Mouse (Mus musculus) liver, embryonic 14.5 days (tissue): ENCODE data around the gene Zfp827. TPM values are rescaled to one million over a fixed set of nuclear protein-coding genes. Genes with fewer than 3 reads are reported as not detected.

ENCODE experiments used
- ATAC-seq: fragments of 200-750 bp; cut with Nextera tagmentation; 2 replicates; pipeline ENCODE4 v1.8.0; 2017; ENCODE audit warnings: moderate number of reproducible peaks, mild to moderate bottlenecking, moderate library complexity; ENCODE audit not compliant: insufficient read depth
- DNase-seq, 3 experiments: peaks; one replicate each; pipeline ENCODE4 v3.0.0-alpha.2; 2012 to 2013; ENCODE audit warnings: low read depth in 3 of 3, low spot score in 3 of 3
- H3K27ac ChIP-seq: fragments of 300-500 bp; sonication (generic); 2 replicates; pipeline ENCODE4 v1.5.1; 2014; ENCODE audit warnings: moderate library complexity, mild to moderate bottlenecking, control low read depth, inconsistent platforms
- H3K27me3 ChIP-seq: fragments of 300-500 bp; sonication (generic); 2 replicates; pipeline ENCODE4 v1.6.1; 2014; ENCODE audit warnings: mild to moderate bottlenecking, low read length, moderate library complexity; ENCODE audit not compliant: control insufficient read depth, insufficient read depth
- H3K36me3 ChIP-seq: fragments of 300-500 bp; sonication (generic); replicated peaks from 2 replicates; pipeline ENCODE4 v1.6.1; 2014; ENCODE audit warnings: low read depth; ENCODE audit not compliant: control insufficient read depth, insufficient read depth
- H3K4me1 ChIP-seq, 2 experiments: fragments of 200-500 bp in 1 of 2; fragments of 300-500 bp in 1 of 2; sonication (generic) in 1 of 2; replicated peaks; 2 replicates each; pipeline ENCODE4 v1.6.1; 2012 to 2014; ENCODE audit warnings: antibody characterized with exemption in 1 of 2, inconsistent platforms in 1 of 2, low read length in 1 of 2; ENCODE audit not compliant: control insufficient read depth in 2 of 2, insufficient read depth in 2 of 2
- H3K4me2 ChIP-seq: fragments of 300-500 bp; sonication (generic); 2 replicates; pipeline ENCODE4 v1.6.1; 2014; ENCODE audit warnings: low read depth, mild to moderate bottlenecking, control low read depth, moderate library complexity
- H3K4me3 ChIP-seq, 2 experiments: fragments of 200-500 bp in 1 of 2; fragments of 300-500 bp in 1 of 2; sonication (generic) in 1 of 2; 2 replicates each; pipeline ENCODE4 v1.5.1; 2012 to 2014; ENCODE audit warnings: low read depth in 2 of 2, low read length in 2 of 2, mild to moderate bottlenecking in 2 of 2, control low read depth in 1 of 2, inconsistent platforms in 1 of 2, moderate library complexity in 1 of 2; ENCODE audit not compliant: insufficient read depth in 1 of 2
- H3K9ac ChIP-seq: fragments of 300-500 bp; sonication (generic); replicated peaks from 2 replicates; pipeline ENCODE4 v1.6.1; 2014; ENCODE audit warnings: mild to moderate bottlenecking, control low read depth, moderate library complexity
- H3K9me3 ChIP-seq: fragments of 300-500 bp; sonication (generic); 2 replicates; pipeline ENCODE4 v1.6.1; 2016; ENCODE audit warnings: low read length, mixed read lengths; ENCODE audit not compliant: control insufficient read depth
- CTCF ChIP-seq: IDR thresholded peaks from 2 replicates; pipeline ENCODE4 v1.5.1; 2016; ENCODE audit warnings: antibody characterized with exemption, low read depth, control low read depth
- EP300 ChIP-seq: IDR thresholded peaks from 2 replicates; pipeline ENCODE4 v1.6.1; 2016; ENCODE audit warnings: antibody characterized with exemption, low read depth
- WGBS: fragments of 180-500 bp; shearing (Covaris S2); extraction: QIAGEN DNeasy Blood & Tissue Kit; methylation state at CpG from one replicate; pipeline ENCODE4 v1.1.7; 2014; ENCODE audit not compliant: insufficient replicate concordance; 5-methylcytosine and 5-hydroxymethylcytosine counted together
- polyA plus RNA-seq, 2 experiments: library from polyadenylated mRNA; depleted of rRNA in 1 of 2; stranded (reverse) in 1 of 2; unstranded in 1 of 2; fragments of >200 nt; fragmentation: Nextera tagmentation in 1 of 2; extraction: Ambion mirVana in 1 of 2; gene quantifications; 2 replicates each; pipeline versions ENCODE4 v1.2.1 to v1.2.3; 2012 to 2014

The Zfp827 gene
- polyA plus RNA-seq, 2 experiments, result 0.63 to 1.1 TPM

DNA sequence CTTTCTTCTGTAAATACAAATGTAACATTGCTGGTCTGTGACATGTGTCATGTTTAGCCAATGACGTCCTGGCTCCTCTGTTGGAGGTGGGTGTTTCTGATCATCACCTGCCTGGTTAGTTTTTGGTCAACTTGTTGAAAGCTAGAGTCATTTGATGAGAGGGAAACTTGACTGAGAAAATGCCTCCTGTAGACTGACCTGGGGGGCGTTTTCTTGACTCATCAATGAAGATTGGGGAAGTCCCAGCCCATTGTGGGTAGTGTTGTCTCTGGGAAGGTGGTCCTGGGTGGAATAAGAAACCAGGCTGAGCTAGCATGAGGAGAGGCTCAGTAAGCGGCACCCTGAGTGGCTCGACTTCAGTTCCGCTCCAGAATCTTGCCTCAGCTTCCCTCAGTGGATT lies 16.4 kb downstream of the Zfp827 start:
- ATAC-seq (no peak), DNase-seq (no peak)
- H3K9ac ChIP-seq, result no peak overlapping the region
- H3K9me3 ChIP-seq, result no peaks in the 10 kb centered on the region
- no peak overlapping the region for H3K4me2 ChIP-seq
- H3K36me3 ChIP-seq, result no peaks in the 10 kb centered on the region
- H3K4me1 ChIP-seq, result no peaks in the 10 kb centered on the region
- H3K4me3 ChIP-seq, result no peak overlapping the region
- no peak overlapping the region for H3K27ac ChIP-seq
- H3K27me3 ChIP-seq, result no peaks in the 10 kb centered on the region
- 57% methylated on average over 5 of the region's 5 CpGs for WGBS
- no peak for TF ChIP-seq EP300

DNA sequence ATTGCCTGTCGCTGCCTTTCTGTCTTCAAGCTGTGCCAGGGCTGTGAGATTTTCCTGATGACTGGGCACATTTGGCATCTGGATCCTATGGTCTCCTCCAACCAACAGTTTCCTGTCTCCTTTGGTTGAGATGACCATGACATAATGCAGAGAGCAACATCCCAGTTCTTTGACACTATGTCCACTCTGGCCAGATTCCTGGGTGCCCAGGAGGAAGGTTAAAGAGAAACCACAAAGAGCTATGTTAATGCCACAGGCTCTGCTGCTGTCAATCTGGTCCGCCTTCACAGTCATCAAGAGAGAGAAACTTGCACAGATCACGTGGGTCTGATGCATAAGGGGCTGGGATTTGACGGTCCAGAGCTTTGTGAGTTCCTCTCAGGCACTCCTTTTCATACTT lies 18.4 kb downstream of the Zfp827 start:
- ATAC-seq, result no peak
- Histone ChIP-seq H3K9me3 (no peaks in the 10 kb centered on the region), H3K27ac (no peak overlapping the region), H3K4me3 (no peak overlapping the region), H3K36me3 (no peaks in the 10 kb centered on the region), H3K4me1 (no peaks in the 10 kb centered on the region), H3K4me2 (no peak overlapping the region), H3K27me3 (no peaks in the 10 kb centered on the region), H3K9ac (no peak overlapping the region)
- no peak for DNase-seq
- WGBS, result 57% methylated on average over 4 of the region's 4 CpGs
- TF ChIP-seq EP300 (no peak), CTCF (no peak)

DNA sequence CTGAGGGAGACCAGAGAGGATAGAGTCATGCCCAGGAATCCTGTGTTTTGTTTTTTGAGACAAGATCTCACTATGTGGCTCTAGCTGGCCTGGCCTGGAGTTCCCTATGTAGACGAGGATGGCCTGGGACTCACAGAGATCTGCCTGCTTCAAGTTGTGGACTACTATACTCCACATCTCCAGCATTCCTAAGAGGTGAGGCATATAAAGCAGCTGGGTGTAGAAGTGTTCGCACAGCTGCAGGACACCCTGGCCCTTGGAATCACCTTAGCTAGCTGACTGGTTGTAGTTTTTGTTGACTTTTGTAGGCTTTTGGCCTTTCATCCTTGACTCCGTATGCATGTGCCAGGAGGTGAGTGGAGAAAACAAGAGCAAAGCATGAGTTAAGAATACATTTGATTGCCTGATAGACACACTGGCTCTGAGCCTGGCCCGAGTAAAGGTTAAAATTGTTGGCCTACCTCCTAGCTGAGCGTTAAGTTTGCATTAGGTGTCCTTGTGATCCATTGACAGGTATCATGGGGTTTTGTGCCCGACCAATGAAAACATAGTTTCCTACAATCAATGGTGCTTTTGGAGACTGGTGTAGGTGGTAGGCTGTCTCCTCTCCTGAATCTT lies 20.3 kb downstream of the Zfp827 start:
- TF ChIP-seq EP300, result no peak
- TF ChIP-seq CTCF, result no peak
- DNase-seq, result peak in 1 of 3 experiments; percentile 1
- WGBS, result 61% methylated on average over 6 of the region's 6 CpGs
- ATAC-seq, result peak; percentile 23; the same call in 1 of the 2 replicates
- Histone ChIP-seq H3K9ac (no peak overlapping the region), H3K4me3 (no peak overlapping the region), H3K27me3 (no peaks in the 10 kb centered on the region), H3K4me2 (no peak overlapping the region), H3K27ac (no peak overlapping the region), H3K36me3 (no peaks in the 10 kb centered on the region), H3K9me3 (no peaks in the 10 kb centered on the region), H3K4me1 (no peaks in the 10 kb centered on the region)

DNA sequence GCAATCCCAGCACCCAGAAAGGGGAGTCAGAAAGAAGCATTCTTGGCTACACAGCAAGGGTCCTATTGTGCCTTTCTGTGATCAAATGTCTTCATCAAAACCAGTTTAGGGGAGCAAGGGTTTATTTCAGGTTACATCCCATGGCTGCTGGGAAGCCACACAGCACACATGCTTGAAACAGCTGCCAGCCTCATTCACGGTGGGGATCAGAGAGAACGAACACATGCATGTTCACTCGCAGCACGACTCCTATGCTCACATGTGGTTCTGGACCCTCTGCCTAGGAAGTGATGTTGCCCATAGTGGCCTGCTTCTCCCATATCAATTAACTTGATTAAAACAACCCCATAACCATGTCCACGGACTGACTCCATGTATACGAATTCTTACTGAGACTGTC lies 26.0 kb downstream of the Zfp827 start:
- Histone ChIP-seq H3K9ac (no peak overlapping the region), H3K4me1 (no peaks in the 10 kb centered on the region), H3K27ac (no peak overlapping the region), H3K27me3 (no peaks in the 10 kb centered on the region), H3K36me3 (no peaks in the 10 kb centered on the region), H3K4me3 (no peak overlapping the region), H3K4me2 (no peak overlapping the region), H3K9me3 (no peaks in the 10 kb centered on the region)
- ATAC-seq (no peak), DNase-seq (no peak)
- TF ChIP-seq EP300 (no peak), CTCF (no peak)
- 84% methylated on average over 6 of the region's 6 CpGs for WGBS

DNA sequence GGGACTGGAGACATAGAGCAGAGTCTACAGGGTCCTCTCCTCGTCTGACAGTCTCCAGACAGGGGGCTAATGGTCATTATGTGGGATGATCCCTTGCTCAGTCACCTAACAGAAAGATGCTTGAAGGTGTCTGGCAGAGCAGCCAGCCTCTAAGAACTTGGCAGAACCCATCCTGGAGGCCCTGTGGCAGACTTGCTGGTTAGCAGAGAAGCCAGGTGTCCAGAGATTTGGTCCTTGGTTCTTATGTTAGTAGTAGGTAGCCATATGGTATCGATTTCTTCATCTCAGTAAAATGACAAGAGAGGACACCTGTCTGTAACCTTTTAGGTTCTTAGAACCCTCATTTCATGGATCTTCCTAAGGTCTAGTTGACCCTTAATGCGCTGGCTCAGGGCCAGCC lies 28.9 kb downstream of the Zfp827 start:
- Histone ChIP-seq H3K4me2 (no peak overlapping the region), H3K27ac (no peak overlapping the region), H3K4me1 (no peaks in the 10 kb centered on the region), H3K4me3 (no peak overlapping the region), H3K9me3 (no peaks in the 10 kb centered on the region), H3K36me3 (no peaks in the 10 kb centered on the region), H3K27me3 (no peaks in the 10 kb centered on the region), H3K9ac (no peak overlapping the region)
- ATAC-seq, result no peak
- 64% methylated on average over 3 of the region's 3 CpGs for WGBS
- no peak for TF ChIP-seq CTCF
- no peak for TF ChIP-seq EP300
- no peak for DNase-seq
